Mouse (Mus musculus): ENCODE data around the gene Gnat1.
"Not testable (repeated sequence)": the region's sequence is repeated elsewhere in the genome, so short reads cannot be mapped to it uniquely, and the experiment has no call there.

The Gnat1 gene

DNA sequence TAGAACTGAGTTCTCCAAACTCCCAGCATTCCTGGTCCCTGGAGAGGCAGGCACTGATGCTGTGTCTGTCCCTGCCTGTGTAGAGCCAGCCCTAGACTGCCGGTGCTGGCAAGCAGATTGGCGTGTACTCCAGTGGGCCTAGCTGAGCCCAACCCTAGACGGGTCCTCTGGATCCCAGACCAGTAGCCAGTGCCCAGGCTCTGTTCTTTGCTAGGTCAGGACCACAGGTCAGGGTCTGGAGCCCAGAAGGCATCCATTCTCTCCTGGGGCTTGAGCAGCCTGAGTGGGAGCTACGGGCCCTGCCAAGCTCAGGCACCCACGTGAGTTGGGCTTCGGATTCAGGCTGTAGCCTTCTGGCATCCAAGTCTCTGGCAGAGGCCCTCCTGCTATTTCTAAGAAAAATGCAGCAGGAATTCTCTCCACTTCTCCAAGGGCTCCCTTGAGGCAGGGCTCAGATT lies 20.6 kb upstream of the Gnat1 start:
- peak; percentile 24 for DNase-seq (ENCODE audit: low spot score)

DNA sequence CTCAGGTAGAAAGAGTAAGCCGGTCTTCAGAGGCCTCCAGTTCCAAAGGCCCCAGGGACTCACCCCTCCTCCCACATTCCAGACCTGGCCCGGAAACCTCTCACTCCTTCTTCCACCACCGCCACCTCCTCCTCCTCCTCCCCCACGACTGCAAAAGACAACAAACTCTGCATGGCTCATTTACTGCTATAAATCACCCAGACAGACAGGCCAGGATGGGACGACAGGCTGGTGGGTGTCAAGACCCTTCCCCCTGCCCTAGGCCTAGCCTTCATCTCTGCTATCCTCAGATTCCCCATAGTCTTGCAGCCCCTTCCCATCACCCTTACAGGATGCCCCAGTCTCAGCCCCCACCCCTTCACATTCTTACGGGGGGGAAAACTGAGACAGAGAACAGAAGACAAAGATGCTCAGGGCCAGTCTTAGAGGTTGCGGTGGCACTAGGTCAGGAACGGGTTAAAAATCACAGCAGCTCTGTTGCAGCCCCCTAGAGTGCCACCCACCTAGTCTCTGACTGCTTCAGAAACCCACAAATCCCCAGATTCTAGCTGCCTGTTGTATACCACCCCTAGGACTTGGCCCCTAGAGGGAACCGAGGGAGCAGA lies 20.0 kb upstream of the Gnat1 start:
- DNase-seq (ENCODE audit: low spot score) = peak; percentile 78

DNA sequence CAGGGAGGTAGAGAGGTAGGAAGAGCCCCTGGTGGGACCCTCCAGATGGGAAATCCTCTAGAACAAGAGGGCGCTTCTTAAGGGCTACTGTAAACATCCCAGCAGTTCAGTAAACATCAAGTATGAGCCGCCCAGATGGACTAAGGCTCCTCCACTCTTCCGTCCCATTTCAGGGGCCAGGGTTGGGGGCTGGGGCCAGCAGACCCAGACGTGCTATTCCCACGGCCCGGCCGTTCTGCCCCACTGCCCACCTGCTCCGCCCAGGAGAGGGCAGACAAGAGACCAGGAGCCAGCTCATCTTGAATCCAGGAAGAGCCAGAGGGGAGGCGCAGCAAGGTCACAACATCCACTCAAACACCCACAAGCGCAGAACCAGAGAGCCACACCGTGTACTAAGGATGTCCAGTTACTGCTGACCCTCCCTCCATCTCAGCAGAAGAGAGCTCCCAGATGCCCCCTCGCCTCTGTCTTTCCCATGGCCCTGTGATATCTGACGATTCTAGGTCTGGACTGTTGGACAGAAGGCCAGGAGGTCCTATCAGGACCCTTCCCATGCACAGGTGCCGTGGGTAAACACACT lies 19.2 kb upstream of the Gnat1 start:
- DNase-seq (ENCODE audit: low spot score) = peak; percentile 43

DNA sequence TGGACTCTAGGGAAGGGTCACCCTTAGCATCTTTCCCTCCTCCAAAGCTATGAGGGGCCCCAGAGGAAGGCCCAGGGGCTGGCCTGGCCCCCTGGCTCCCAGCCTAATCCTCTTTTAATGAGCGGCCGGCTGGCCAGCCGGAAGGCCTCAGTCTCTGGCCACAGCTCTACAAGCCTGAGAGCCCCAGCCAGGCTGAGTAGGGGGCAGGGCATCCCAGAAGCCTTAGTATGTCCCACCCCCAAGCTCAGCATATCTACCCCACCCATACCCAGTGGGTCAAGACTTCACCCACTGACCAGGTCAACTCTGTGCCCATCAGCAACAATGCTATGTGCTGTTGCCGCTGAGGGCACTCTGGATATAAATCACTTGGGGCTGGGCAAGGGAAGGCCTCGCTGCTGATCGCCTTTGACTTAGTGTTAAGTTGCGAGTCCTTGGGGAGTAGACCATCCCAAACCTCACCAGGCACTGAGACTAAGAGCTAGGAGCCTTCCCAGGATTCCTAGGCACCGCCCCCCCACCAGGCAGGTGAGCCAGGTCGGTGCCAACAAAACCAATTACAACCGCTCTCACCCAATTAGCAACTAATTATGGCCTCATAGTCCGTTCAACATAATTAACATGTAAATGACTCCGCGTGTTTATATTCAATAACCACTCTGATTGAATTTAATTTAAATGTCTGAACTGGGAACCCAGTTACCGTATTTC lies 18.5 kb upstream of the Gnat1 start:
- DNase-seq (ENCODE audit: low spot score) = no peak

DNA sequence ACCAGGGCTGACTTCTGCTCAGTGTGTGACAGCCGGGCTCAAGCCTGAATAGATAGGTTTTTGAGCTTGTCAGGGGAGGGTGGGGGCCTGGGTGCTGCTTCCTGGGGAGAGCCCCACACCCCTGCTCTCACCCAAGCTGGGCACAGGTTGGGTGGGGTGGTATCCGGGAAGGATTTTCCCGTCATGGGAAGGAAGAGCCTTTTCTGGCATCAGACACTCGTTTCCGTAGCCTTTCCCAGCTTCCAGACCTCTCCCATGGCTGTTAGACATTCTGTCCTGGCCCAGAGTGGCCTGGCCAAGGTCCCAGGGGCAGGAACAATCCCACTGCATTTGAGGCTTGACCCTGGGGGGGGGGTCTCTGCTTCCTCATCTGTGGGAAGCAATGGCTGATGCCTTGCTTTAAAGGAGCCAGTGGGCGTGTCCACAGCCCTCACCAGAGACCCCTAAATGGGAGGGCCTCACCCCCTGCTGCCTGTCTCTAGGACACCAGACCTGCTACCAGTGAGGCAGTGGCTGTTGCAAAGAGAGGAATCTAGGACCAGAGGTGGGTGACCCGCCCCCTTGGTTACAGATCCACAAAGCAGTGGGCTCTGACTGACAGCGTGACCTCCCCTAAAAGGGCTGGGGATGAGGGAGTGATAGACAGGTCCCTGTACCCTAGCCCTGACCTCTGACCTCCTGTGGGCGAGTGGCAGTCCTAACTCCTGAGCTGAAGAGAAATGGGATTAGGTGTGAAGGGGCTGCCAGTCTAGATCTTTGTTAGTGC lies 17.5 kb upstream of the Gnat1 start:
- DNase-seq (ENCODE audit: low spot score) = no peak

DNA sequence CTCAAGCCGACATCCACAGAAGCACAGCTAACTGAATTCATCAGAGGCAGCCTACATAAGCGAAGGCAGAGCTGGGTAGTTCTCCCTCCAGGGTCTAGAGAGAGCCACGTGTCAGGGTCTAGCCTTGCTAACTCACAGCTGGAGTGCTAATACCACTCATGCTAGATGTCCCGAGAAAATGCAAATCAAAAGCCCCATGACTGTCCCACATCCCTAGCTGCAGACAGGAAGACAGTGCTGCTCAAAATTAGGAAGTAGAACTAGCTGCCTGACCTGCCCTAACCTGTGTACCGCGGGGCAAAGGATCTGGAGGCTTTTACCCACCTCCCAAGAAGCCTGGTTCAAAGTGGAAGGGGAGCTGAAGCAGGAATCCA lies 16.6 kb upstream of the Gnat1 start:
- no peak for DNase-seq (ENCODE audit: low spot score)

DNA sequence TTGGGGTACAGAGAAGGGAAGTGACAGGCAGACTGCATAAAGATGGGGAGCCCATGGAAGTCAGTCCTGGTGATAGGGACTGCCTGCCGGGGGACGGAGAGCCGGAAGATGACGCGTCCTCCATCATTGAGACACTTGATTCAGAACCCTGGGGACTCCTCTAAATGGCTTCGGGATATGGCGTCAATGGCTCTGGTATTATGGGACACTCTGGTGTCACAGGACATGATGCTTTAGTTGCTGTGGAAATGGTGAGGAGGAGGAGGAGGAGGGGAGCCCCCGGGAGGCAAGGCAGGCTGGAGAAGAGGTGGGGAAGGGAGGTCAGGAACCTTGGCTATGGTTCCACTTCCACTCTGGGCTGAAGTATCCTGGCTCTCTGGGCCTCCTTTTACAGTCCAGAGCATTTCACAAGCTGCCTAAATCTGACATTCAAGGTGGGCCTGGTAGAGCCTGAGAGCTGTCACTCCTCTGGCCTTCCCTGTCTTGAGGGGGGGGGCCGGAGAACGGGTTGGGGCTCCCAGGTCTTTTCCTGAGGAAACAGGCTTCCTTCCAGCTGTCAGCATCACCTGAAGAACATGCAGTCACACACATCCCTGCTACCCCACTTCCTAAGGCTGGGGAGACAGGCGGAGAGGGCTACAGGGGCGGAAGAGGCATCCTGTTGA lies 16.1 kb upstream of the Gnat1 start:
- no peak for DNase-seq (ENCODE audit: low spot score)

DNA sequence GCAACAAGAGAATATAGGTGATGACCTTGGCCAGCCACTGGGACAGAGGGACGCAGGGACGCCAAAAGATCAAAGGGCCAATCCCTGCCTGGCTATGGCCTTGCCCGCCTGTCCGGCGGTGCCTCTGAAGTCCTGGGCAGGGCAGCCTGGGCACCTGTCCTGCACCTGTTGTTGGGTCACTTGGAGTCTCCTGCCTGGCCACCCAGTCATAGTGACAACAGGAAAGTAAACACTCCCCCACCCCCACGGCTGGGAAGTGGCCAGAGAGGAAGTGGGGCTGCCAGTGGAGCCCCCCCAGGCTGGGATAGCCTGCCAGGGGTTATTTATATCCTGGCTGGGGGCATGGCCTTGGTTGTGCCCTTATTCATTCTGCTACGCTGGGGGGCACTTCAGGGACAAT lies 15.1 kb upstream of the Gnat1 start:
- DNase-seq (ENCODE audit: low spot score) = no peak

DNA sequence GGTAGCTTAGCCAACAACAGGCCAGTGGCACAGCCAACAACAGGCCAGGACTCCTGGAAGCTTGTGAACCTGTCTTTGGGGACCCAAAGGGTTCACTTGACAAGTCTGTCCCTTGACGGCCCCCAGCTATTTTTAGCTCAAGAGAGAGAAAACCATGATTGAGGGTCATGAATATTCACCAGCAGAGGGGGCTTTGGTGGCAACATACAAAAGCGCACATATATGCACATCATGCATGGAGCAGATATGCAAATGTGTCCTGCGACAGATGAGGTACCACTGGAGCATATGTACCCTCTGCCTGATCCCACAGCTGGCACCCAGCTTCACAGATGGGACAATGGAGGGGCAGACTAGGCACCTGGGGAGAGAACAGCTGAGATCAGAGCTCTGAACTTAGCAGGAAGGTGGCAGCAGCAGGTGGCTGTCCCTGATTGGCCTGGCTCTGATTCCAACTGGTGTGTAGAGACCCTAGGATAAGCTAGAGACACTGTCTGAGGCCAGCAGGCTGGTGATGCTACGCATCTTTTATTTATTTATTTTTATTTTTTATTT lies 14.0 kb upstream of the Gnat1 start:
- no peak for DNase-seq (ENCODE audit: low spot score)

DNA sequence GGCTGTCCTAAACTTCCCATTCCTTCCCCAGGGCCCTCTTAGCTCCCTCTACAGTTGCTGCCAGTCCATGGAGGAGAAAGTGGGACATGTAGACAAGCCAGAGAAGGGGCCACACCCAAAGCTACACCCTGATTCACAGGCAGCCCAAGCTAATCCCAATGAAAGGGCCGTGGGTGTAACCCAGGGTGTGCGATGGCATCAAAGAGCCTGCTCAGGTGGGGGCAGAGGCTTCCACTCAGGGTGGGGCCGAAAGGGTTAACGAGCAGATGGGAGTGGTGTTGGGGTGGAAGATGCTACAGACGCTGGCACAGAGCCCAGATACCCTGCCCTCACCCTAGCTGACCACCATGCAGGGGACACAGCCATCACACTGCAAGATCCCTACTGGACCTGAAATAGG lies 13.3 kb upstream of the Gnat1 start:
- DNase-seq (ENCODE audit: low spot score) = no peak

DNA sequence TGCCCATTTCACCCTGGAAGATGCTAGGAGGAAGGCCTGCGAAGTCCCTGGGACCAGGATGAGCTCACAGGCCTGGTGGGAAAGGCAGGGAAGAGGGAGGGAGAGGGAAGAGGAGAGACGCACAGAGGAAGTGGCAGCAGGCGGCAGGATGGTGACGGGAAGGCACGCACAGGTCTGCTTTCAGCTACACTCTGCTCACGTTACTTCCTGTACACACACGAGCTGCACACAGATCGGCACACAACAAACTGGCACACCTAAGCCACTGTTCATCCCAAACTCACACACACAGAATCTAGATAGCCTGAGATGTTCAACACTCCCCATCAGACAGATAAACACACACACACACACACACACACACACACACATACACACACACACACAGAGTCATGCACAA lies 10.9 kb upstream of the Gnat1 start:
- DNase-seq (ENCODE audit: low spot score) = no peak

DNA sequence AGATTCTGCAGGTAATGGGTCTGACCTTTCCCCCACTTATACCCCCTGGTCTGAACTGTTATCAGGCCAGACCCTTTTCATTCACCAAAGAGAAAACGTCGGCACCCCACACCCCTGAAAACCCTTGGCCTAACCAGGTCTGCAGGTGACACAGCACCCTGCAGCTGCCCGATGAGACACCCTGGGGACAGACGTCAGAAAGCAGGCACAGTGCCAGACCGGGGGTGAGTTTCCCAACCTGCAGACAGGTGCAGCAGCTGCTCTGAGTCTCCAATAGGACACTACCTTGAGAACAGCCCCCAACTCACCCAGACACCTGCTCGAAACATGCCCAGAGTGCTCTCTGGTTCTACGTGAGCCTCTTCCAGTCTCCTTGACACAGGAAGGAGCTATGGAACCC lies 9.4 kb upstream of the Gnat1 start:
- DNase-seq (ENCODE audit: low spot score) = no peak

DNA sequence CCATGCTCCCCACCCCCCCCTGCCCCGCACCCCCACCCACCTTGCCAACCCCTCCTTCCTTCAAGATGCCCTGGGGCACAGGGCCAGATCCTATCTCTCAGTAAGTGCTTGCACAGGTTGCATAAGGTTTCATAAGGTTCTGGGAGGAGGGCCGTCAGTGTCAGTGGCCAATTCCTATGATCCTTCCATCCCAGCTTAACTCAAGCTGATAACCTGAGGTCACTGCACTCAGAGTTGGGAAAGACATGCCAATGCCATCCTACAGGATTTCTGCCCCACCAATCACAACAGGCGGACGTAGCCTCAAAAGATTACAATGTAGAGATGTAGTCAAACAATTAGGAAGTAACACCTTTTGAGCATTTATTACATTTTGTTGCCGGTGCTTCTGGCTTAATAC lies 8.9 kb upstream of the Gnat1 start:
- DNase-seq (ENCODE audit: low spot score) = no peak

DNA sequence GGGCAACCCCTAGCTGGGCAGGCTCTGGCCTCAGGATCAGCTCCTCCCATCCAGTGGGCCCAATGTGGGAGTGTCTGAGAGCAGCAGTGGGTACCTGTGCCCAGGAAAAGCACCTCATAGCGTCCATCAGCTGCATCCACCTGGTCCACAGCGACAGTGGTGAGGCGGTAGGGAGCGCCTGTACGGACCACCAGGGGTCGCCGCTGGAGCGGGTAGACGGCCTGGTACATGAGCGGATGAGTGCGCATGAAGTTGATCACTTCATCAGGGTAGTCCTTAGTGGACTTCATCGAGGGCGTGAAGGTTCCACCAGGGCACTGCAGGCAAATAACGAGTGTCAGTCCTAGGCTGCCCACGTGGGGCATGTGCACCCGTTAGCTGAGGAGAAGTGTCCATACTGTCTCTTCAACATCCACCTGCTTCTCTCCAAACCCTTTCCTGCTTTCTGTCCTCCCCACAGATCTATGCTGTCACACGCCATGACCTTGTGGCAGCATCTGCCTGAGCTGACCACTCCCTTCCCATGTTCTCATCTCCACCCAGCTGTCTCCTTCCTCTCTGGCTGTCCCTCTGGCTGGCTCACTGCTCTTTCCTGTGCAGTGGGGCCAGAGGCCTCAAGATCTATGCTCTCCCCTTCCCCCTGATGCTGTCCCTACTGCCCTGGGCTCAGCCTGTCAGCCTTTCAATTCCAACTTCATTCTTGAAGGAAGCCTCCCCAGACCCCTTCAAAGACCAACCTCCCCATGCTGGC lies 5.9 kb upstream of the Gnat1 start:
- no peak for DNase-seq (ENCODE audit: low spot score)

DNA sequence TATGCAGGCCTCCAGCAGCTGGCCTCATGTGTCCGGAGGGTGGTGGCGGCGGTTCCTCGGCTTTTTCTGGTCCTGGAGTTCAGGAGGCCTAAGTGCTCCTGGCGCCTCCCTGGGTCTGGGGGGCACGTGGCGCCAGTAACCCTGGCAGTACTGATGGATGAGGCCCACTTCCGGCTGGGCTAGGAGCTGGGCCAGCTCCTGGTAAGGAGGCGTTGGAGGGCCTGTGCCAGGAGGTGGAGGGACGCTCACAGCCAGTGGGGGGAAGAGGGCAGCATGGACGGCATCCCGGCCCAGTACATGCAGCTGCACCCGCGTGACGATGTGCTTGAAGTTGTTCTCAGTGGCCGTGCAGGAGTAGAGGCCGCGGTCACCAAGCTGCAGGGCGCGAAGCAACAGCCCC lies 2.9 kb upstream of the Gnat1 start:
- no peak for DNase-seq (ENCODE audit: low spot score)

DNA sequence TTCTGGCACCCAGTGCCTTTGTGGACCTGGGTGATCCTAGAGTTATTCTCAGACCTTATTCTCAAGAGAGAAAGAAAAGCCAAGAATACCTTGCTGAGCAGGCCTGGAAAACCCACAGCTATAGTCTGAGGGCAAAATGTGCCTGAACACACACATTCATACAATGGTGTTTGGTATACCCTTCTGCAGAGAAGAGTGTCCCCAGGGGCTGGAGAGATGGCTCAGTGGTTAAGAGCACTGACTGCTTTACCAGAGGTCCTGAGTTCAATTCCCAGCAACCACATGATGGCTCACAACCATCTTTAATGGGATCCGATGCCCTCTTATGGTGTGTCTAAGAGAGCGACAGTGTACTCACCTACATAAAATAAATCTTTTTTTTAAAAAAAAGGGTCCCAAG lies 651 bp downstream of the Gnat1 start:
- DNase-seq (ENCODE audit: low spot score) = no peak

DNA sequence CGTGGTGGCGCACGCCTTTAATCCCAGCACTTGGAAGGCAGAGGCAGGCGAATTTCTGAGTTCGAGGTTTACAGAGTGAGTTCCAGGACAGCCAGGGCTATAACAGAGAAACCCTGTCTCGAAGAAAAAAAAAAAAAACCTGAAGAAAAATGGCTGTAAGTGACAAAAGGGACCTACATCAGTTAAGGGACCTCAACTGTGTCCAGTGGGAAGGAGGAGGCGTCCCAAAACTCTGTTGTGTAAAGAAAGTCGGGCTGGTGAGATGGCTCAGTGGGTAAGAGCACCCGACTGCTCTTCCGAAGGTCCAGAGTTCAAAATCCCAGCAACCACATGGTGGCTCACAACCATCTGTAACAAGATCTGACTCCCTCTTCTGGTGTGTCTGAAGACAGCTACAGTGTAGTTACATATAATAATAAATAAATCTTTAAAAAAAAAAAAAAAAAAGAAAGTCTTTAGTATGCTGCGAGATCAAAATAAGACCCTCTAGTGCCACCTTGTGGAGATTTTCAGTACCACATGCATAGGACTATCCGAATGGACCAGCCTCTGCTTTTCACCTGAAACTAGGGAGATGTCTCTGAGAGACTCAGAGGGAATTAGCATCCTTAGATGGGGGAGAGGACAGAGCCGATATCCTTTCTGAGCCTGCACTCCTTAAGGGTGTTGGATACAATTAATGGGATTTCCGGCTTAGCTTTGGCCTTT lies 1.5 kb downstream of the Gnat1 start:
- not testable (repeated sequence) for DNase-seq (ENCODE audit: low spot score)

DNA sequence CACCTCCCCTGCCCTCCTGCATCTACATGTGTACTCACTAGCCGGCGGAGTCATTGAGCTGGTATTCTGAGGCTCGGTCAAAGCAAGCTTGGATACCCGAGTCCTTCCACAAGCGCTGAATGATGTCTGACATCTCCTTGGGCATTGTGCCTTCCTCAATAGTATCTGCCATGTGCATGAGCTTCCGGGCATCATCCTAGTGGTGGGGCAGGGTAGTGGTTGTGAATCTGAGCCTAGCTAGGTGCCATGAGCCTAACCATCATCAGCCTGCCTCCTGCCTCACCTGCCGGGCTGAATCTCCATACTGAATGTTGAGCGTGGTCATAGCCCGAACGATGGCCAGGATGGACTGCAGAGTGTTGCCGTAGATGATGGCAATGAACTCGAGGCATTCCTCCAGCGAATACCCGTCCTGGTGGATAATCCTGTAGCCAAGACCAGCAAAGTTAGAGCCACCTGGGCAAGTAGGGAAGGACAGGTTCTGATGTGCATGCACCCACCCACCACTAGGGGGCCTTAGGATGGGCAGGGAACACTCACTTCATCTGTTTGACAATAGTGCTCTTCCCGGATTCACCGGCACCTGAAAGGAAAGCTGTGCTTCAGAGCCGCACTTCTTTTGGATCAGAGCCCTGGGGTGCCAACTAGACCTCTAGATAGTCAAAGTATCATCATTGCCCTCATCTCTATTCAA lies 2.3 kb downstream of the Gnat1 start:
- no peak for DNase-seq (ENCODE audit: low spot score)

DNA sequence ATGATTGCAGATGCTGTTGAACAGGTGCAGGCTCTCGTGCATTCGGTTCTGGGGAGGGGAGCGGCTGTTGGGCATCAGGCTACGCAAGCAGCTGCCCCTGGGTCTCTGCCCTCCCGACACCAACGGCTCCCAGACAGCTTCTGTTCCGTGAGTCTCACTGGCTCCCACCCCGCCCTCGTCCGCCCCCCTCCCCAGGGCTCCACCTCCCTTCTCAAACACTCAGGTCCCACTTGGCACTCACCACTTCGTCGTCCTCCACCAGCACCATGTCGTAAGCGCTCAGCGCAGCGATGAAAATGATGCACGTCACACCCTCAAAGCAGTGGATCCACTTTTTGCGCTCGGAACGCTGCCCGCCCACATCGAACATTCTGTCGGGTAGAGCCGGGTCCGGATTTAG lies 3.2 kb downstream of the Gnat1 start:
- DNase-seq (ENCODE audit: low spot score) = no peak

DNA sequence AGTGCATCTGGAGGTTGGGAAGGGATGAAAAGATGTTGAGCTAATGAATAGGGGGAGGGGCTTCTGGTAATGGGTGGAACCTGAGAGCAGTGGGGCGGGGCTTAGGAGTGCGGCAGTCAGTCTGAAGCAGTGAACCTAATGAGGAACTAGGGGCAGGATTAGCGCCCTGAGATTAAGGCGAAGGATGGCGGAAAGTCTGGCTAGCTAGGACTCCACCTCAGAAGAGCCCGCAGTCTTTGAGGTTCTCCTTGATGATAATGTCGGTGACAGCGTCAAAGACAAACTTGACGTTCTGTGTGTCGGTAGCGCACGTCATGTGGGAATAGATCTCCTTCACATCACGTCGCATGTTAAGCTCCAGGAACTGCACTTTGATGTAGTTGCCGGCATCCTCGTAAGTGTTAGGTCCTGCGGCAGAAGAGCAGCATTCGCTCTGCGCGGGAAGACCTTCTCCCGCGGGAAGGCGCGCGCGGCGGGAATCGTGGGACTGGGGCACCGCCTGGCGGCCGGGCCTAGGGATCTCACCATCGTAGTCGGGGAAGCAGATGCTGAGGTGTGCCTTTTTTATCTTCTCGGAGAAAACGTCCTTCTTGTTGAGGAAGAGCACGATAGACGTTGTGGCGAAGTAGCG lies 3.7 kb downstream of the Gnat1 start:
- peak; percentile 65 for DNase-seq (ENCODE audit: low spot score)

All from yolk sac, embryonic 10.5 days (tissue).